Mouse (Mus musculus): ENCODE measurements around the gene Glt8d2.
A peak's percentile ranks its signal among the peaks of the same experiment; 100 is the strongest.
"Not testable (repeated sequence)": the region's sequence is repeated elsewhere in the genome, so short reads cannot be mapped to it uniquely, and the experiment has no call there.

The Glt8d2 gene

DNA sequence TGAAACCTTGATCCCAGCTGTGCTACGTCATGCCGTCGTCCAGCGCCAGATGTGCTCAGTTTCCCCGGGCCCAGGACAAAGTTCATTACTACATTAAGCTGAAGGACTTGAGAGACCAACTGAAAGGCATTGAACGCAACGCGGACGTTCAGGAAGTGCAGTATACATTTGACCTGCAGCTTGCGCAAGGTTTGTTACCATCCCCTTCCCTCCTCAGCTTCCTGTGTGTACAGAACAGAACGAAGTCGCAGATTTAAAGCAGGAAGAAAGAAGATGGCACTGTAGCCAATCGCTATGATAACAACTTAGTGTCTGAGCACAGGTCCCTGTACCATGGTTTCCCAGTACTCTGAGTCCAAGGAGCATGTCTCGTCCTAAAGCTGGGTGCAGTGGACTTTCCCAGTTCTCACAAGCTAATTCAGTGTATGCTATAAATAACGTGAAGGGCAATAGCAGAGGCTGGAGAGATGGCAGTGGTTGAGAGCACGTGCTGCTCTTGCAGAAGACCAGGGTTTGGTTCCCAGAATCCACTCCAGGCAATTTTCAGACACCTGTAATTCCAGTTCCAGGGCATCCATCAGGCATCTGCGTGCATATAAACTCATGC, 43.1 kb downstream of the Glt8d2 start:
- no peak for DNase-seq (ENCODE audit: extremely low read depth, low read depth)

DNA sequence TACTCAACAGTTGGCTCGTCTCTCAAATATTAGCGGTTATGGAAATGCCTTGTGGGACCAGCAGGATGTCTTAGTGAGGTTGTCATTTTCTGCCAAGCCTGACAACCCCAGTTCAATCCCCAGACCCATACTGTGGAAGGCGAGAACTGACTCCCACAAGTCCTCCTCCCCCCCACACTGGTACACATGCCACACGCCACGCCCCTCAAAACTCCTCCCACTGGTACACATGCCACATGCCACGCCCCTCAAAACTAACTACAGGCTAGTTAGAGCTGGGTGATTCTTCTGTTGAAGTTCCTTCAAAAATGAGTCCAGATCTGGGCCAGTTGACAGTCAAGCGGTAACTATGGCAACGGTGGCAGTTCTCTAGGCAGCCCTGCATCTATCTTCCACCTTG, 44.4 kb downstream of the Glt8d2 start:
- no peak for DNase-seq (ENCODE audit: extremely low read depth, low read depth)

DNA sequence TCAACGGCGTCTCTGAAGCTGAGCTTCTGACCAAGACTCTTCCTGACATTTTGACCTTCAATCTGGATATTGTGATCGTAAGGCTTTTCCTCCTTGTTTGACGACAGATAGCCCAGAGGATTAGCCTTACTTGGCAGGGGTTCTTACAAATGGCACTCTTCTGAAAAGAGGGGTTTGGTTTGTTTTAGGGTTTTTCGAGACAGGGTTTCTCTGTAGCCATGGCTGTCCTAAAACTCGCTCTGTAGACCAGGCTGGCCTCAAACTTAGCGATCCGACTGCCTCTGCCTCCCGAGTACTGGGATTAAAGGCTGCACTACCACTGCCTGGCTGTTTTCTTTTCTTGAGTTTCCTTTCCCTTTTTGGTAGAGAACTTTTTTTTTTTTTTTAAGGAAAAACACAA, 49.0 kb downstream of the Glt8d2 start:
- DNase-seq (ENCODE audit: extremely low read depth, low read depth), result no peak

DNA sequence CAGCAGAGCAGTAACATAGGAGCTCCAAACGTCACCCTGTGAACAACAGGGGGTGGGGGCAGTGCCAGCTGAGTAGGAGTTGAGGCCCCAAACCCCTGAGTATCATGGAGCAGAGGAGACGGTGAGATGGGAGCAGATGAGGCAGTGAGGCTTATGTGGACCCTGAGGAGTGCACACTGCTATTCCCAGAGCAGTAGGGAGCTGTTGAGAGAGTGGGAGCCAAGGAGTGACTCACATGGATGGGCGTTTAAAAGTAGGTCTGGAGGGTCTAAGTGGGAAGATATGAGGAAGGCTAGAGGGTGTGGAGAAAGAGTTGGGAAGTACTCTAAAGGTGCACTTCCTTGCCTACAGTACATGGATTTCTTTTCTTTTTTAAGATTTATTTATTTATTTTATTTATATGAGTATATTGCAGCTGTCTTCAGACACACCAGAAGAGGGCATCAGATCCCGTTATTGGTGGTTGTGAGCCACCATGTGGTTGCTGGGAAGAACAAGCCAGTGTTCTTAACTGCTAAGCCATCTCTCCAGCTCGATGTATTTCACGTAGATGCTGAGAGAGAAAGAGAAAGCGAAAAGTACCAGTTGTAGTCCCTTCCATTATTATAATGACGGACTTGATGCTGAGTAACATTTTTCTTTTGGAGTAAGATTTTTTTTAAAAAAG, 51.3 kb downstream of the Glt8d2 start:
- no peak for DNase-seq (ENCODE audit: extremely low read depth, low read depth)

DNA sequence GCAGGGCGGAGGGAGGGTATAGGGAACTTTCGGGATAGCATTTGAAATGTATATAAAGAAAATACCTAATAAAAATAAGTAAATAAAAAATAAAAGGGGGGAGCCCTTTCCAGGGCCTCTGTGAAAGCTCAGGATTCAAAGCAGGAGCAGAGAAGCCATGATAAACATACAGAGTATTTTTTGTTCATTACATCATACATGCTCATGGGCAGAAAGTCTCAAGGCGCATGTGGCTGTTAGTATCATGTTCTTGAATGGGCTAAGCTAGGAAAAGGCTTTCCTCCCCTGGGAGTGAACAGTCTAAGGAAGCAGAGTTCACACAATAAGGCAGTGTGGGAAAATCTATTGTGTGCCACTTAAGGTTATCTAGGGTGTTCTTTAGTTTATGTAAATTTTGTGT, 54.1 kb downstream of the Glt8d2 start:
- no peak for DNase-seq (ENCODE audit: extremely low read depth, low read depth)

DNA sequence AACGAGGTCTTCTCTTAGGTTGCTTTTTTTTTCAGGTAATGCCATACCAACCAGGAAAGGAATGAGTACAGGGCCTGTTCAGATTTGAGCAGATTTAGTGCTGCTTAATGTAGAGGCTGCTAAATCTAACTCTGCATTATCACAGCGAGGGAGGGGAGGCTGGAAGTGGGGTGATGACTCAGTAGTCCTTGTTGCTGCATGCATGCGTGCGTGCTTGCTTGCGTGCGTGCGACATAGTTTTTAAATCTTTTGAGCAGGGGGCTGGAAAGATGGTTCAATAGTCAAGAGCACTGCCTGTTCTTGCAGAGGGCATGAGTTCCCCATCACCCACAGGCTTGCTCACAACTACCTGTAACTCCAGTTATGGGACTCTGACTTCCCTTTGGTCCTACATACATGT, 56.1 kb downstream of the Glt8d2 start:
- no peak for DNase-seq (ENCODE audit: extremely low read depth, low read depth)

DNA sequence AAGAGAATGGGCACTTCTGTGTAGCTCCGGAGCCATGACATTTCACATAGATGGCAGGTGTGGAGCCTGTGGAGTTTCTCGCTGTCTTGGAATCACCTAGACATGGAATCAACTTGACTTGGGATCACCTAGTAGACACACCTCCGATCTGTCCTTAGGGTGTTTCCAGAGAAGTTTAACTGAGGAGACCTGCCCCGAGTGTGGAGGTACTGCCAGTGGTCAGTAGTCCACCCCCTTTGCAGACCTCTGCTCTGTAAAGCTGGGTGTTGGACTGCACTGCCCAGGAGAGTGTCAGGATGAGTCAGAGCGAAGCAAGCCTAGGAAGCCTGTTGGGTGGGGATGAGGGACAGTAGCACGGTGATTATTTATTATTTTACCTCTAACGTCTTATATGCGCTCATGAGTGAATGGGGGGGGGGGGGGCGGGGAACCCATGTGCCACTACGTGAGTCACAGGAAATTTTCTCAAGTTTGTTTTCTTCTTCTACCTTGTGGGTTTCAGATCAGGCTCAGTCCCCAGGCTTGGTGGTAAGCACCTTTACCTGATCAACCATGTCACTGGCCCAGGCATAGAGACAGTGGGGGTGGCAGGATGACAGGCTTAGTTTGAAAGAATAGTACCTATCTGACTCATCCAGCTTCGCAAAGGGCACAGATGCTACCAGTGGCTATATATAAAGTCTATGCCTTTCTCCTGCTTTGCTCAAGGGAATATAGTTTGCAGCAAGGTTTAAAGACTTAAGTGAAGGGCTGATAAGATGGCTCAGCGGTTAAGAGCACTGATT, 57.8 kb downstream of the Glt8d2 start:
- DNase-seq (ENCODE audit: extremely low read depth, low read depth), result no peak

DNA sequence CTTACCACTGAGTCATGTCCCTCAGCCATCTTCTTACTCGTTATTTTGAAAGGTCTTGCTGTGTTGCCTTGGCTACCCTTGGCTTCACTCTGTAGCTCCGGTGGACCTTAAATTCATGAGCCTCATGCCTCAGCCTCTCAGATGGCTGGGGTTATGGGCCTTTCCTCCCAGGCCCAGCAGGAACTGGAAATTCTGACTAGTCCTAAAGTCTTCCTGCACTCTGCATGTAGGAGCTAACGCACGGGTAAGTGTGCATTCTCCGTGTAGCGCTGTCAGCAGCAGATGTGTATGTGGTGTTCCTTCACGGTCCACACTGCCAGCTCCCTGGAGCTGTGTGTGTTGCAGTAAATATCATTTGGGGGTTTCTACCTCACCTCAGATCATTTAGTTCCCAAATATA, 59.3 kb downstream of the Glt8d2 start:
- DNase-seq (ENCODE audit: extremely low read depth, low read depth), result no peak

DNA sequence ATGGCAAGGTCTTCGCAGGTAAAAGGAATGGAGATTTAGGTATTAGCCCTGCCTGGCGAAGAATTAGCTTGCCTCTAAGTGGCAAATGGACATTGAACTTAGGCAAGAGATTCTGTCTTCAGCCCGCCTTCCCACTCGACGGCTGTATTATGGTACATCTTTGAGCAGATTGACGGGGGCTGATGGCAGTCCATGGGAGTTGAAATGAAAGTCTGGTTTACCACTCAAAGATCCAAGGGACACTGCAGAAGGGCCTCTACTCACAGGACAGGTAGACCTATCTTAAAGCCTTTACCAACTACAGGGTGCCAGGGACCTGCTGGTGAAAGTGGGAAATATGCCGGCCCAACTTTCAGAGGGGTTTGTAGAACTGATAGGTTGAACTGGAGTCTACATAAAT, 60.0 kb downstream of the Glt8d2 start:
- DNase-seq (ENCODE audit: extremely low read depth, low read depth), result peak; percentile 4

DNA sequence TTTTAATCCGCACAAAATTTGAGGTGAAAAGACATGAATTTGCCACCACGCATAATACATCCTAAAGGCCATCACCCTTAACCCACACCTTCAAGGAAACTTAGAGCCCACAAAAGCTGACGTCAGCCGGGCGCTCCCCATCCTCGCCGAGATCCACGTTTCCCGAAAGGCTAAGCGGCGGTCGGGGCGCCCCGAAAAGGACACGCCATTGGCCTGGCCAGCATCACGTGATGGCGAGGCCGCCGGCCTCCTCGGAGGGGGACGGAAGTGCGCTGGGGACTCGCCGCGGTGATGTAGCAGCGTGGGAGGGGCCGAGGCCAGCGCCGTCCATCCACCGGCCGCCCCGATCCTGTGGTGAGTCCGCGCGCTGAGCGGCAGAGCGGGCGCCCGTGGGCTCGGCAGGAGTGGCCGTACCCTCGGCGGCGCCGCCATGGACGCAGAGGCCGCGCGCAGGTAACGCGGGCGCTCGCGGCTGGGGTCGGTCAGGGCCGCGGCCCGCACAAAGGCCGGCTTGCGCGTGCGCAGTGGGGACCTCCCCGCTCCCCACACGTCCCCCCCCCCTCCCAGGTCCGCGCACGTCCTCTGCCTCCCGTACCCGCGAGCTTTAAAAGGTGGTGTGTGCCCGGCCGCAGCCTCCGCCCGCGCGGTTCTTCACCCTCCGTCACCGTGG, 60.7 kb downstream of the Glt8d2 start, which contains the start of gene Tdg:
Gene Tdg, plus strand, starts transcription at position 243 of the 670 bp plus-strand sequence.
- peak; percentile 82 for DNase-seq (ENCODE audit: extremely low read depth, low read depth)

DNA sequence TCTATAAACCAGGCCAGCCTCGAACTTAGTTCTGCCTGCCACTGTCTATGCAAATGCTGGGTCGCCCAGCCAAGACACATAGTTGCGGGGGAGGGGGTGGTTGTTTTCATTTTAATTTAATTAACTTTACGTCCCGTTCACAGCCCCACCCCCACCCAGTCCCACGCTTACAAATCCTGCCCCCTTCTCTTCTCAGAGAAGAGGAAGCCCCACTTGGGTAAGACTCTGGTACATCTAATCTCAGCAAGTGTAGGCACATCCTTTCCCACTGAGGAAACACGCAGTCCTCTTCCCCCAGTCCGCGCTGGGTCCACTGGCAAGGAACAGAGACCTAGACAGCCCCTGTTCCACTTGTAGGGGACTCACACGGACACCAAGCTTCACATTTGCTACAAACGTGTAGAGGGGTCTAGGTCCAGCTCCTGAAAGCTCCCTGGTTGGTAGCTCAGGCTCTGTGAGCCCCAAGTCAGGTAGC, 61.3 kb downstream of the Glt8d2 start:
- DNase-seq (ENCODE audit: extremely low read depth, low read depth), result no peak

DNA sequence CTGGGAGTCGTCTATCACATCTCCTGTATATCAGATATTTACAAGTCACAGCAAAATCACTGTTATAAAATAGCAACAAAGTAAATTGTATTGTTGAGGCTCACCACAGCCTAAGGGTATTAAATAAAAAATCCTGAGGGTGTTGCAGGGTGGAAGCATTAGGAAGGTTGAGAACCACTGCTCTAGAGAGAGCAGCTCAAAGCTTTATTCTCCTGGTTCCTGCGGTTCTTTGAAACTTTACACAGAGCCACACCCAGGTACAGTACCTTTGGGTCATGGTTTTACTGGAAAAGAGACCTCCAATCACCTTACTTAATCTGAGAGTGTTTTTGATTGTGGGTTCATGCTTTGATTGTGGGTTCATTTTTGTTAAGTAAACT, 66.9 kb downstream of the Glt8d2 start:
- not testable (repeated sequence) for DNase-seq (ENCODE audit: extremely low read depth, low read depth)

DNA sequence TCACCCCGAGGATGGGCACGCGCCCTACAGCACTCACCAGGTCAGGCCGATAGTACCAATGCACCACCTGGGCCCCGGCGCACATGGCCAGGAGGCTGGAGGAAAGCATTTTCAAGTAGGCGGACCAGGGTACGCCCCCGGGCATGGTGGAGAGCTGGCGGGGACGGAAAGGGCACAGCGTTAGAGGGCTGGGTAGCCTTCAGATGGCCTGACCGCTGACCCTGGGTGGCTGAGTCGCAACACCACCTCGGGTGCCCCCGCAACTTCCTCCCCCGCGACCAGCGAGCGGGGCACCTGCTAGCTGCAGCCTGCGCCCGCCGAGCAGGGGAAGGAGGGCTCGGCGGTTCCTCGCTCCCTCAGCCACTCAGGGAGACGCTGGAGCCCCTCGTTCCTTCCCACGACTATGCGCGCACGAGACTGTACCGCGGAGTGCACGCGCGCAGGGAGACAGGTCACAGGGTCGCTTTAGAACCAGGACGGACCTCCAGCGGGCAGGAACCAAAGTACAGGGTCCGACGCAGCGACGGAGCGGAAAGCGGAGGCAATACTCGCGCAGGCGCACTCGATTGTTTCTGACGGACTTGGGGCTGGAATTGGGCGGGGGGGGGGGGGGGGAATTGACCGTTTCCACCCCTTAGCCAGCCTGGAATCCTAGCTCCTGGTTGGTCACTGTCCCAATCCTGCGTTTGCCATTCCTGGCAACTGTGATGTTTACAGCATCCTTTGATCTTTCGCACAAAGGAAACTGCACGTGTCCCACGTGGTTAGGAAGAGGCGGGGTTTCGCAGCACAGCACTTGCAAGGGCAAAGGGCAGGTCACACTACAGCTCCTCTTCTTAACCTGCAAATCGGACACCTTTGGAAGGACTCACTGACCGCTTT, 67.5 kb downstream of the Glt8d2 start, which contains the start of gene 1190007I07Rik:
Gene 1190007I07Rik, minus strand, starts transcription at position 558 of the 882 bp plus-strand sequence.
- DNase-seq (ENCODE audit: extremely low read depth, low read depth), result peak; percentile 60

DNA sequence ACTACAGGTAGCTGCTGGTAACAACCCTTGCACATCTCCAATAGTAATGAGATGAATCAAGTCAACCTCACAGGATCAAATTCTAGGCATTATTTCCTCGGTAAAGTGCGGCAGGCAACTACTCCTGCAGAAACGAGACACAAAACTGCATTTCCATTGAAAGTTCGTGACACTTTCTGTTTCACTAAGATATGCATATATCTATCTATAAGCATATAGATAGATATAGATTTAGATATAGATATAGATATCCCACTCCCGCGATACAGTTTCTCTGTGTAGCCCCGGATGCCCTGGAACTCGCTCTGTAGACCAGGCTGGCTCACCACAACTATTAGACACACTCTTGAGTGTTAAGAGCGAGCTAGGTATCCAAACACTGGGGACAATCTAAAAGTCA, 68.2 kb downstream of the Glt8d2 start:
- DNase-seq (ENCODE audit: extremely low read depth, low read depth), result peak; percentile 14

All from MEL-GATA-1-ER (cell line).